Mouse (Mus musculus) gastrocnemius, postnatal 25 days (tissue): ENCODE data around the gene Zc2hc1c. TPM values are rescaled to one million over a fixed set of nuclear protein-coding genes. Genes with fewer than 3 reads are reported as not detected.

Source experiments
- DNase-seq: peaks from one replicate; pipeline ENCODE4 v3.0.0; 2022
- microRNA-seq, 2 experiments: library from miRNA; unstranded; fragments of <30 nt; microRNA quantifications; one replicate each; pipeline ENCODE4 v1.2.0; 2021; ENCODE audit warnings: borderline replicate concordance in 2 of 2
- total RNA-seq, 2 experiments: library from RNA; stranded (reverse); gene quantifications; 1 replicate in 1 of 2; 2 replicates in 1 of 2; pipeline ENCODE4 v1.2.3; 2021

Gene Zc2hc1c
- total RNA-seq, 2 experiments from 2014 or later = 1.1 to 1.2 TPM

DNA sequence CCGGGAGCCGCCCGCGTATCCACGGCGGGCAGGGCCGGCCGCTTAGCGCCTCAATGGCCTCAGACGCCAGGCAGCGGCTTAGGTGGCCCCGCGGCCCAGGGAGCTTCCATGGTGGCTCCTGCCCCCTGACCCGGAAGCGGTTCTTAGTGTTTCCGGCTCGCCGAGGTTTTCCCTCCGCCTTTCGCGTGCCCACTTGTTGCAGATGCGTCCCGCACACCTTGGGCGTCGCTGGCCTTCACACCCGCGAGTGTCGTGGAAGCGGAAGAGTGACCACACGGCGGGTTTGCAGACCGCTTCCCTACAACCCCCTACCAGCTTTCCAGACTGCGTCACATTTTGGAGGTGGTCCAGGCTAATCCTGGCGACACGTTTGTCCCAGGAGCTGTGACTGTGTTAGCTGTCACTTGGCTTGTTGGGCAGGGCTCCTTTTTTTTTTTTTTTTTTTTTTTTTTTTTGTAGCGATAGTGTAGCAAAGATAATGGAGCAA is 50.9 kb downstream of the Zc2hc1c start, which contains the start of gene Nek9:
Gene Nek9 (minus strand): TSS at position 120 of the 487 bp plus-strand sequence.
- DNase-seq = peak; percentile 88

- DNase-seq = no peak
These were observed 51.6 kb downstream of the Zc2hc1c start for GRCm38 (mm10) chr12:85339947-85340346.

GRCm38 (mm10) chr12:85341131-85341530 is 52.7 kb downstream of the Zc2hc1c start:
- DNase-seq = no peak

DNA sequence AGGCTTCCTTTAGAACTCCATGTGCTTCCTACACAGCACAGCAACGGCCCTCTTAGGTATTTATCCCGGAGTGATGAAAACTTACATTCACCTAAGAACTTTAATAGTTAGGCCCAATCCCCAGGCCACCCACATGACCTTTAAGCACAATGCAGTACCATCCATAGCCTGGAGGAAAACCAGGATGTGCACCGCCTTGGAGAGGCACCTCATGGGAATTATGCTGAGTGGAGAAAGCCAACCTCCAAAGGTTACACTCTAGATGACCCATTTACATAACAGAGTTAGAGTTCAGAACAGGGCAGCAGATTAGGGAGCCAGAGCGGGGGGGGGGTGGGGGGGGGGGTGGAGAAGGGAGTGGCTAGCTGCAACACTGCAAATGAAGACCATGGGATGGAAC is 53.9 kb downstream of the Zc2hc1c start:
- DNase-seq = no peak

GRCm38 (mm10) chr12:85344252-85344651 is 55.9 kb downstream of the Zc2hc1c start:
- no peak for DNase-seq

- DNase-seq = no peak
These were observed 57.2 kb downstream of the Zc2hc1c start for GRCm38 (mm10) chr12:85345559-85345958.

- no peak for DNase-seq
These were observed 58.0 kb downstream of the Zc2hc1c start for GRCm38 (mm10) chr12:85346374-85346773.

DNA sequence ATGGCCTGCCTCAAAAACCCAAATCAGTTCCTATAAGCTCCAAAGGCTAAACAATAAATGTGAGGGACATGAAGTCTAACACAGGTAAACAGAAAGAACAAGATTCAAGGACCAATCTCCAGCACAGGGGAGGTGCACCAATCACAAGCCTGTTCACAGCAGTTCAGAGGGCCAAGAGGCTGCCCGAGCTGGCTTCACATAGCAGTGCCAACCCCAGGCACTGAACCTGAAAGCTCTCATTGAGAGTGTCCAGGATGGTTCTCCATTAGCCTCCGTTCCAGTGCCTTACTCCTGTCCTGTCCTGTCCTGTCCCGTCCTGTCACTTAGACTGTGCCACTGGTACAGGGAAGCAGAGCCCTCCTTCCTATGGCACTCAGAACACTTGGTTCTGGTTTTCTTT is 58.8 kb downstream of the Zc2hc1c start:
- no peak for DNase-seq

GRCm38 (mm10) chr12:85348338-85348737 is 59.9 kb downstream of the Zc2hc1c start:
- no peak for DNase-seq

Small RNAs within 50 kb of the gene (microRNA-seq; reads per million reads assigned to microRNA genes)
- gene Mir6938 = 0 to 0.53 reads per million in 2 experiments

Other genes with a start within 250 kb of the Zc2hc1c start
- 1 to 10 TPM; 2.2 to 2.3 TPM for gene Prox2, start 177.8 kb upstream of the Zc2hc1c start, total RNA-seq
- gene Dlst, start 177.8 kb upstream of the Zc2hc1c start, total RNA-seq = 100 to 1,000 TPM; 326 to 330 TPM
- gene Rps6kl1, start 137.3 kb upstream of the Zc2hc1c start, total RNA-seq = 1 to 10 TPM in 1 of 2 experiments, under 1 TPM in 1; 0.95 to 1.1 TPM
- 1 to 10 TPM; 1.3 to 1.8 TPM for gene Pgf, start 110.8 kb upstream of the Zc2hc1c start, total RNA-seq
- gene Eif2b2, start 69.1 kb upstream of the Zc2hc1c start, total RNA-seq = 10 to 100 TPM; 47.1 to 54.2 TPM
- 1 to 10 TPM; 6.3 to 7.3 TPM for gene Mlh3, start 18.0 kb upstream of the Zc2hc1c start, total RNA-seq
- gene Acyp1, start 153 bp upstream of the Zc2hc1c start, total RNA-seq = 10 to 100 TPM; 41.4 to 47.9 TPM
- 10 to 100 TPM; 76.8 to 83.5 TPM for gene Nek9, start 50.8 kb downstream of the Zc2hc1c start, total RNA-seq
- gene Tmed10, start 86.3 kb downstream of the Zc2hc1c start, total RNA-seq = 100 to 1,000 TPM in 1 of 2 experiments, 10 to 100 TPM in 1; 97.1 to 117 TPM
- gene Fos, start 185.3 kb downstream of the Zc2hc1c start, total RNA-seq = 10 to 100 TPM in 1 of 2 experiments, 1 to 10 TPM in 1; 5.1 to 11.6 TPM